In the genomic region with DNA sequence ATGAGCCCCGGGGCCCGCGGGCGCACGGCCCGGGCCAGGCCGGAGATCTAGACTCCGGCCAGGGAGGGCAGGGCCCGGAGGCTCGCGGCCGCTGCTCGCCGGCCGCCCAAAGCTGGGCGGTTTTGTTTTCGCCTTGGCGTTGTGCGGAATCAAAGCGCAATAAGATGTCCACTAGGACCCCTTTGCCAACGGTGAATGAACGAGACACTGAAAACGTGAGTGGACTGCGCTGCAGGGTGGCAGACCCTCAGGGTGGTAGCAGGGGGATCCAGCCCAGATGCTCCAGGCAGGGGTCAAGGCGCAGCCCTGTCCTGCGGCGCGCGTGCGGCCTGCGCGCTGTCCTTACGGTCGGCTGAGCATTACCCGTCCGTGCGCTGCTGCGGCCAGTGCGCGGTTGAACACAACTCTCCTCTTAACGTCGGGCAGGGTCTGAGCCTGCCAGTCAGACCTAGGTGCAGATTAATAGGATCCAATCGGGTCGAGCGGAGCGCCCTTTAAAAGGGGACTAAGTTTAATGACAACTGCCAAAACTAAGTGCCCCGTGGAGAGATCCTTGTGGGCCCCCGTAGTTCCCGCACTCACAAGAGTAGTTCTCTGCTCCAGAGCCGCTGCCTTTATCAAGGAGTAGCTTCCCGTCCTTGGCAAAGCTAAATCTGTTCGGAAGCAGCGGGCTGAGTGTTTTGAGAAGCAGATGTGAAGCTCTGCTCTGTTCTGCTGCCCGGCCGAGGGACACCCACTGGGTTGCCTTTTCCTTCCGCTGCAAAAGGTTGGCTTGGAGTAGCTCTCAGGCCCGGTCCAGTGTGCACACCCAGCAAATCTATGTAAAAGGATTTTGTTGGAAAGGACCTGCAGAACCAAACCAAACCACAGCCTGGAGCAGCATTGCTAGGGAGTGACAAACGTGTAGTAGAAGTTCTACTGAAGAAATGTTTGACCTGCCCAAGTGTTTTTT, we compare ENCODE assay signal across 8 mouse cellular contexts. TPM values are rescaled to one million over a fixed set of nuclear protein-coding genes. Genes with fewer than 3 reads are reported as not detected.
A peak's percentile ranks its signal among the peaks of the same experiment; 100 is the strongest.
DNase-seq lines count a peak whose midpoint lies in the region; ATAC-seq and TF ChIP-seq lines count a peak whose summit lies in the region.

No protein-coding gene starts in this region.

- TF ChIP-seq CTCF in cortical plate, adult 2 months (IDR thresholded peaks at IDR 0.05; ENCODE audit: extremely low read depth, insufficient read depth, low read length): no peak
- TF ChIP-seq CTCF in intestine, postnatal 0 days (IDR thresholded peaks at IDR 0.05; ENCODE audit: low read depth): no peak

- peak overlapping the region; percentile 98 for H3K9ac ChIP-seq in intestine, postnatal 0 days (ENCODE audit: low read depth, low read length)
- H3K9ac ChIP-seq in neural tube, embryonic 11.5 days (ENCODE audit: low read length): peak overlapping the region; percentile 97
- H3K9ac ChIP-seq in stomach, embryonic 16.5 days (ENCODE audit: low read length): peak overlapping the region; percentile 99

- no peak for TF ChIP-seq POLR2A in cortical plate, adult 2 months (IDR thresholded peaks at IDR 0.05; ENCODE audit: extremely low read depth, insufficient read depth, low read length)

- intact Hi-C loops in left cerebral cortex, postnatal 25 days (cut with DNase I): loop anchor here (2.0 kb wide), 1 partner anchor 38 kb away; no protein-coding TSS in a partner anchor

- DNase-seq in left cerebral cortex, postnatal 25 days (ENCODE audit: low spot score in 2 of 2): peak; percentile 44 to 46
- DNase-seq in left cerebral cortex, adult 11 months (ENCODE audit: low spot score): no peak
- DNase-seq in gastrocnemius, postnatal 25 days: peak; percentile 32
- DNase-seq in lung, adult 18-20 months: peak; percentile 27 to 31
- peak; percentile 71 for DNase-seq in neural tube, embryonic 11.5 days (ENCODE audit: low spot score)

- peak overlapping the region; percentile 90 for H3K4me2 ChIP-seq in intestine, postnatal 0 days (replicated peaks; ENCODE audit: low read depth)
- peak overlapping the region; percentile 97 for H3K4me2 ChIP-seq in neural tube, embryonic 11.5 days (ENCODE audit: low read depth)
- H3K4me2 ChIP-seq in stomach, embryonic 16.5 days (ENCODE audit: low read depth, low read length): peak overlapping the region; percentile 92

- peaks cover 10% of the 10 kb centered on the region for H3K4me1 ChIP-seq in cortical plate, adult 2 months (ENCODE audit: control insufficient read depth, insufficient read depth, low read length)
- H3K4me1 ChIP-seq in intestine, postnatal 0 days (replicated peaks; ENCODE audit: control insufficient read depth, insufficient read depth, low read length): peaks cover 9% of the 10 kb centered on the region
- H3K4me1 ChIP-seq in neural tube, embryonic 11.5 days (ENCODE audit: control insufficient read depth, insufficient read depth, low read length): peaks cover 6% of the 10 kb centered on the region; the same call in 1 of the 2 replicates
- peaks cover 18% of the 10 kb centered on the region for H3K4me1 ChIP-seq in stomach, embryonic 16.5 days (ENCODE audit: control insufficient read depth, insufficient read depth, low read length)

- peak overlapping the region; percentile 100 for H3K4me3 ChIP-seq in cortical plate, adult 2 months (ENCODE audit: insufficient read depth, low read length)
- H3K4me3 ChIP-seq in intestine, postnatal 0 days (ENCODE audit: low read depth, low read length): peak overlapping the region; percentile 100
- peak overlapping the region; percentile 98 for H3K4me3 ChIP-seq in neural tube, embryonic 11.5 days (ENCODE audit: low read depth, low read length)
- peak overlapping the region; percentile 99 for H3K4me3 ChIP-seq in stomach, embryonic 16.5 days (replicated peaks; ENCODE audit: low read length)

- H3K9me3 ChIP-seq in intestine, postnatal 0 days (ENCODE audit: control insufficient read depth): no peaks in the 10 kb centered on the region
- no peaks in the 10 kb centered on the region for H3K9me3 ChIP-seq in neural tube, embryonic 11.5 days (ENCODE audit: control insufficient read depth, low read length)
- no peaks in the 10 kb centered on the region for H3K9me3 ChIP-seq in stomach, embryonic 16.5 days (replicated peaks; ENCODE audit: control insufficient read depth, low read length)

- H3K27me3 ChIP-seq in intestine, postnatal 0 days (replicated peaks; ENCODE audit: control insufficient read depth, insufficient read depth, low read length): no peaks in the 10 kb centered on the region
- H3K27me3 ChIP-seq in neural tube, embryonic 11.5 days (ENCODE audit: control insufficient read depth, insufficient read depth, low read length): no peaks in the 10 kb centered on the region
- no peaks in the 10 kb centered on the region for H3K27me3 ChIP-seq in stomach, embryonic 16.5 days (ENCODE audit: control insufficient read depth, insufficient read depth, low read length)

- peak overlapping the region; percentile 95 for H3K27ac ChIP-seq in cortical plate, adult 2 months (ENCODE audit: insufficient read depth, low read length)
- peak overlapping the region; percentile 96 for H3K27ac ChIP-seq in intestine, postnatal 0 days (ENCODE audit: low read depth, low read length)
- H3K27ac ChIP-seq in neural tube, embryonic 11.5 days (ENCODE audit: low read depth, low read length): peak overlapping the region; percentile 89
- H3K27ac ChIP-seq in stomach, embryonic 16.5 days (ENCODE audit: low read length): peak overlapping the region; percentile 93

- ATAC-seq in intestine, postnatal 0 days: peak; percentile 15; the same call in 1 of the 2 replicates
- ATAC-seq in neural tube, embryonic 11.5 days (ENCODE audit: insufficient read depth, low FRiP score, low TSS enrichment): peak; percentile 58
- ATAC-seq in stomach, embryonic 16.5 days (ENCODE audit: insufficient read depth, low FRiP score): peak; percentile 35; the same call in 1 of the 2 replicates

- under 1% methylated on average over 57 of the region's 58 CpGs for WGBS in intestine, postnatal 0 days
- under 1% methylated on average over 58 of the region's 58 CpGs for WGBS in neural tube, embryonic 11.5 days
- WGBS in stomach, embryonic 16.5 days: under 1% methylated on average over 58 of the region's 58 CpGs

- no peaks in the 10 kb centered on the region for H3K36me3 ChIP-seq in intestine, postnatal 0 days (ENCODE audit: control insufficient read depth, insufficient read depth)
- H3K36me3 ChIP-seq in neural tube, embryonic 11.5 days (ENCODE audit: control insufficient read depth, insufficient read depth, low read length): no peaks in the 10 kb centered on the region; the same call in 1 of the 2 replicates
- no peaks in the 10 kb centered on the region for H3K36me3 ChIP-seq in stomach, embryonic 16.5 days (ENCODE audit: control insufficient read depth, insufficient read depth, low read length)

RNA-seq across cellular contexts. Expression of a gene that starts 0.8 kb away (rescaled TPM):
- total RNA-seq in left cerebral cortex, postnatal 25 days (2021): 100 to 1,000 TPM; 107 to 109 TPM
- 73.9 and 76.5 TPM in 2 replicates for polyA plus RNA-seq in cortical plate, adult 2 months (2012; rRNA removed)
- total RNA-seq in gastrocnemius, postnatal 25 days (2021): 10 to 100 TPM; 50.5 to 51.5 TPM
- 24.7 and 25.5 TPM in 2 replicates for polyA plus RNA-seq in intestine, postnatal 0 days (2015; fragmentation: Nextera tagmentation; extraction: Ambion mirVana)
- 70.5 and 73.1 TPM in 2 replicates for polyA plus RNA-seq in neural tube, embryonic 11.5 days (2014; fragmentation: Nextera tagmentation; extraction: Ambion mirVana)
- polyA plus RNA-seq in stomach, embryonic 16.5 days (2015; fragmentation: Nextera tagmentation; extraction: Ambion mirVana): 17.6 and 20.1 TPM in 2 replicates

RNA-seq across cellular contexts. Expression of a gene that starts 37.3 kb away (rescaled TPM):
- 100 to 1,000 TPM; 243 to 251 TPM for total RNA-seq in left cerebral cortex, postnatal 25 days (2021)
- polyA plus RNA-seq in cortical plate, adult 2 months (2012; rRNA removed): 149 and 160 TPM in 2 replicates
- 100 to 1,000 TPM; 133 to 143 TPM for total RNA-seq in gastrocnemius, postnatal 25 days (2021)
- polyA plus RNA-seq in intestine, postnatal 0 days (2015; fragmentation: Nextera tagmentation; extraction: Ambion mirVana): 632 and 663 TPM in 2 replicates
- polyA plus RNA-seq in neural tube, embryonic 11.5 days (2014; fragmentation: Nextera tagmentation; extraction: Ambion mirVana): 645 and 670 TPM in 2 replicates
- 402 and 438 TPM in 2 replicates for polyA plus RNA-seq in stomach, embryonic 16.5 days (2015; fragmentation: Nextera tagmentation; extraction: Ambion mirVana)
